In genomic region chr4:154159961-154160537, GRCm38 (mm10) we compare ENCODE assay signal across 9 mouse cellular contexts. TPM values are rescaled to one million over a fixed set of nuclear protein-coding genes. Genes with fewer than 3 reads are reported as not detected.
DNase-seq lines count a peak whose midpoint lies in the region; ATAC-seq and TF ChIP-seq lines count a peak whose summit lies in the region.
"Had no signal": no experiment of that assay in that cellular context is flagged by ENCODE, and none has a peak within 500 bp of the region (broad histone marks: within the 10 kb centered on the region; RNA-seq: fewer than 3 reads in every experiment).

No protein-coding gene starts in this region.

- peaks cover 11% of the 10 kb centered on the region for H3K4me1 ChIP-seq in testis, adult 2 months (ENCODE audit: control insufficient read depth, insufficient read depth, low read length)
- H3K4me1 ChIP-seq in limb, embryonic 12.5 days (replicated peaks): peaks cover 27% of the 10 kb centered on the region
- H3K4me1 ChIP-seq in midbrain, postnatal 0 days (ENCODE audit: insufficient read depth, low read length): 0 out of 2 replicates have a peak, but pooled peaks cover 4% of the 10 kb centered on the region

- peak overlapping the region; percentile 74 for H3K9ac ChIP-seq in limb, embryonic 12.5 days (replicated peaks)
- peak overlapping the region; percentile 79 for H3K9ac ChIP-seq in midbrain, postnatal 0 days (replicated peaks; ENCODE audit: low read length, poor library complexity, severe bottlenecking)

- no peak for TF ChIP-seq POLR2A in testis, adult 2 months (IDR thresholded peaks at IDR 0.05; ENCODE audit: control insufficient read depth, low read depth, low read length)

- no peaks in the 10 kb centered on the region for H3K9me3 ChIP-seq in limb, embryonic 12.5 days
- H3K9me3 ChIP-seq in midbrain, postnatal 0 days (ENCODE audit: low read length): no peaks in the 10 kb centered on the region

- H3K4me3 ChIP-seq in testis, adult 2 months (ENCODE audit: control insufficient read depth, low read depth, low read length): peak overlapping the region; percentile 95
- H3K4me3 ChIP-seq in limb, embryonic 12.5 days (replicated peaks): peak overlapping the region; percentile 95
- H3K4me3 ChIP-seq in midbrain, postnatal 0 days (ENCODE audit: low read depth, low read length): peak overlapping the region; percentile 82

- ATAC-seq in granulocyte monocyte progenitor cell, adult 5-6 weeks (replicated peaks; ENCODE audit: poor library complexity, severe bottlenecking): peak; percentile 26
- ATAC-seq in limb, embryonic 12.5 days (ENCODE audit: insufficient number of reproducible peaks, insufficient read depth, low FRiP score, low TSS enrichment, low read depth): peak; percentile 46
- peak; percentile 52 for ATAC-seq in midbrain, postnatal 0 days (ENCODE audit: low FRiP score)

- TF ChIP-seq CTCF in testis, adult 2 months (IDR thresholded peaks at IDR 0.05; ENCODE audit: control insufficient read depth, insufficient read depth, insufficient replicate concordance, low read depth, low read length): no peak
- no peak for TF ChIP-seq CTCF in midbrain, postnatal 0 days (IDR thresholded peaks at IDR 0.05)

- DNase-seq in adrenal gland, postnatal 14 days: peak; percentile 72
- DNase-seq in adrenal gland, postnatal 10 days: no peak
- no peak for DNase-seq in testis, postnatal 10 days (ENCODE audit: low spot score)
- DNase-seq in midbrain, postnatal 0 days (ENCODE audit: low spot score): peak; percentile 46
- no peak for DNase-seq in urinary bladder, postnatal 36 days (ENCODE audit: low spot score in 2 of 2)

- WGBS in limb, embryonic 12.5 days: 4% methylated on average over 47 of the region's 47 CpGs
- WGBS in midbrain, postnatal 0 days: 1% methylated on average over 38 of the region's 47 CpGs

- peak overlapping the region; percentile 92 for H3K27ac ChIP-seq in testis, adult 2 months (ENCODE audit: control insufficient read depth, insufficient read depth, low read depth, low read length)
- H3K27ac ChIP-seq in limb, embryonic 12.5 days: peak overlapping the region; percentile 62; the same call in 1 of the 2 replicates
- H3K27ac ChIP-seq in midbrain, postnatal 0 days (ENCODE audit: low read depth, low read length): peak overlapping the region; percentile 77

- peak overlapping the region; percentile 87 for H3K4me2 ChIP-seq in limb, embryonic 12.5 days
- H3K4me2 ChIP-seq in midbrain, postnatal 0 days (ENCODE audit: low read depth, low read length, poor library complexity, severe bottlenecking): peak overlapping the region; percentile 75

- H3K27me3 ChIP-seq in testis, adult 2 months (ENCODE audit: control insufficient read depth, insufficient read depth, low read length): no peaks in the 10 kb centered on the region
- H3K27me3 ChIP-seq in limb, embryonic 12.5 days: no peaks in the 10 kb centered on the region
- no peaks in the 10 kb centered on the region for H3K27me3 ChIP-seq in midbrain, postnatal 0 days (ENCODE audit: insufficient read depth, low read length)

- H3K36me3 ChIP-seq in testis, adult 2 months (ENCODE audit: control insufficient read depth, insufficient read depth, low read length): peaks cover 2% of the 10 kb centered on the region
- H3K36me3 ChIP-seq in limb, embryonic 12.5 days: peaks cover 40% of the 10 kb centered on the region
- peaks cover 26% of the 10 kb centered on the region for H3K36me3 ChIP-seq in midbrain, postnatal 0 days (ENCODE audit: insufficient read depth, low read length)

RNA-seq across cellular contexts. Expression of gene Tprgl, which starts 0.4 kb away (rescaled TPM):
- total RNA-seq in adrenal gland, postnatal 14 days (2021): 125 and 132 TPM in 2 replicates
- total RNA-seq in adrenal gland, postnatal 10 days (2021): 100 to 1,000 TPM; 111 to 120 TPM
- 212 and 246 TPM in 2 replicates for polyA plus RNA-seq in testis, adult 2 months (2012; rRNA removed)
- total RNA-seq in granulocyte monocyte progenitor cell, adult 5-6 weeks (2014; fragmentation: Nextera tagmentation): 44.9 and 52.5 TPM in 2 replicates
- total RNA-seq in granulocyte monocyte progenitor cell, adult 5-6 weeks (2017): 28.9 and 29.8 TPM in 2 replicates
- polyA plus RNA-seq in limb, embryonic 12.5 days (2016; fragmentation: Nextera tagmentation; extraction: Ambion mirVana): 111 and 115 TPM in 2 replicates
- total RNA-seq in midbrain, postnatal 0 days (2014; rRNA removed): 210 and 241 TPM in 2 replicates
- polyA plus RNA-seq in midbrain, postnatal 0 days (2015; fragmentation: Nextera tagmentation; extraction: Ambion mirVana): 227 and 250 TPM in 2 replicates

RNA-seq across cellular contexts. Expression of gene Megf6, which starts 10.5 kb away (rescaled TPM):
- 7.3 and 8.3 TPM in 2 replicates for total RNA-seq in adrenal gland, postnatal 14 days (2021)
- 10 to 100 TPM in 1 of 2 experiments, 1 to 10 TPM in 1; 9.5 to 10.3 TPM for total RNA-seq in adrenal gland, postnatal 10 days (2021)
- polyA plus RNA-seq in testis, adult 2 months (2012; rRNA removed): 1.0 and 1.4 TPM in 2 replicates
- not detected in 2 replicates for total RNA-seq in granulocyte monocyte progenitor cell, adult 5-6 weeks (2014; fragmentation: Nextera tagmentation)
- not detected in 2 replicates for total RNA-seq in granulocyte monocyte progenitor cell, adult 5-6 weeks (2017)
- polyA plus RNA-seq in limb, embryonic 12.5 days (2016; fragmentation: Nextera tagmentation; extraction: Ambion mirVana): 58.4 and 59.0 TPM in 2 replicates
- 39.4 and 68.0 TPM in 2 replicates for total RNA-seq in midbrain, postnatal 0 days (2014; rRNA removed)
- 12.1 and 15.4 TPM in 2 replicates for polyA plus RNA-seq in midbrain, postnatal 0 days (2015; fragmentation: Nextera tagmentation; extraction: Ambion mirVana)

RNA-seq across cellular contexts. Expression of gene Wrap73, which starts 17.9 kb away (rescaled TPM):
- total RNA-seq in adrenal gland, postnatal 14 days (2021): 13.7 and 18.9 TPM in 2 replicates
- 10 to 100 TPM; 15.2 to 19.1 TPM for total RNA-seq in adrenal gland, postnatal 10 days (2021)
- 20.8 and 21.2 TPM in 2 replicates for polyA plus RNA-seq in testis, adult 2 months (2012; rRNA removed)
- 8.0 and 18.9 TPM in 2 replicates for total RNA-seq in granulocyte monocyte progenitor cell, adult 5-6 weeks (2014; fragmentation: Nextera tagmentation)
- total RNA-seq in granulocyte monocyte progenitor cell, adult 5-6 weeks (2017): 8.6 and 24.1 TPM in 2 replicates
- 46.0 and 48.5 TPM in 2 replicates for polyA plus RNA-seq in limb, embryonic 12.5 days (2016; fragmentation: Nextera tagmentation; extraction: Ambion mirVana)
- 37.6 and 46.8 TPM in 2 replicates for total RNA-seq in midbrain, postnatal 0 days (2014; rRNA removed)
- polyA plus RNA-seq in midbrain, postnatal 0 days (2015; fragmentation: Nextera tagmentation; extraction: Ambion mirVana): 34.7 and 36.3 TPM in 2 replicates

RNA-seq across cellular contexts. Expression of gene Trp73, which starts 20.0 kb away (rescaled TPM):
- not detected in 2 replicates for total RNA-seq in adrenal gland, postnatal 14 days (2021)
- total RNA-seq in adrenal gland, postnatal 10 days (2021): under 1 TPM in 1 of 2 experiments, not detected in 1; 0.15 TPM
- 0.17 and 0.48 TPM in 2 replicates for polyA plus RNA-seq in testis, adult 2 months (2012; rRNA removed)
- not detected in 2 replicates for total RNA-seq in granulocyte monocyte progenitor cell, adult 5-6 weeks (2014; fragmentation: Nextera tagmentation)
- total RNA-seq in granulocyte monocyte progenitor cell, adult 5-6 weeks (2017): not detected in 2 replicates
- 1.2 and 1.9 TPM in 2 replicates for polyA plus RNA-seq in limb, embryonic 12.5 days (2016; fragmentation: Nextera tagmentation; extraction: Ambion mirVana)
- 0.49 and 1.2 TPM in 2 replicates for total RNA-seq in midbrain, postnatal 0 days (2014; rRNA removed)
- polyA plus RNA-seq in midbrain, postnatal 0 days (2015; fragmentation: Nextera tagmentation; extraction: Ambion mirVana): 0.28 and 0.52 TPM in 2 replicates
- total RNA-seq: heart, postnatal 36 days had no signal

Comparison
In these comparisons a context has a peak if more than half of its experiments do, and no peak if none do; other contexts are left out.
1. DNase-seq: peak in adrenal gland, postnatal 14 days (single experiment) and midbrain, postnatal 0 days (single experiment); none in adrenal gland, postnatal 10 days (single experiment), testis, postnatal 10 days (single experiment) and urinary bladder, postnatal 36 days (0 of 2).
2. Peak in every context shown above with its lines, with median percentiles within 50 percentile points of each other: H3K27ac ChIP-seq, H3K4me3 ChIP-seq and ATAC-seq.